Mouse (Mus musculus) kidney, postnatal 4 days (tissue): ENCODE measurements at regions not wholly inside any gene's neighbourhood (a gene's known extent, or its start where the extent isn't known, plus 50 kb on each side); places are given as distances from the start of the nearest gene placed in this dataset.

Source experiments
- DNase-seq, 2 experiments: peaks; one replicate each; pipeline ENCODE4 v3.0.0; 2021; ENCODE audit warnings: mixed read lengths in 2 of 2

- DNase-seq = no peak
Observed at GRCm38 (mm10) chr7:71289702-71290101, 61.6 kb downstream of the Gm10295 start.

GRCm38 (mm10) chr7:71289266-71289665 is 62.0 kb downstream of the Gm10295 start:
- no peak for DNase-seq

GRCm38 (mm10) chr7:71287441-71287840 is 63.8 kb downstream of the Gm10295 start:
- DNase-seq = no peak

- DNase-seq = no peak
Observed at GRCm38 (mm10) chr7:71284246-71284645, 67.0 kb downstream of the Gm10295 start.

GRCm38 (mm10) chr7:71283419-71283818 is 67.9 kb downstream of the Gm10295 start:
- DNase-seq = no peak

- no peak for DNase-seq
Observed at GRCm38 (mm10) chr7:71266101-71266500, 85.2 kb downstream of the Gm10295 start.

- DNase-seq = no peak
Observed at GRCm38 (mm10) chr7:71264115-71264514, 87.2 kb downstream of the Gm10295 start.

- DNase-seq = no peak
Observed at GRCm38 (mm10) chr7:71249669-71250068, 101.6 kb downstream of the Gm10295 start.

- DNase-seq = peak; percentile 56 to 67
Observed at GRCm38 (mm10) chr7:71249216-71249615, 102.1 kb downstream of the Gm10295 start.

- DNase-seq = no peak
Observed at GRCm38 (mm10) chr7:71247922-71248321, 103.4 kb downstream of the Gm10295 start.

GRCm38 (mm10) chr7:71242379-71242911 is 108.8 kb downstream of the Gm10295 start:
- DNase-seq = no peak

GRCm38 (mm10) chr7:71239207-71239606 is 112.1 kb downstream of the Gm10295 start:
- DNase-seq = no peak

GRCm38 (mm10) chr7:71236334-71236733 is 115.0 kb downstream of the Gm10295 start:
- DNase-seq = no peak

GRCm38 (mm10) chr7:71234176-71234769 is 117.0 kb downstream of the Gm10295 start:
- DNase-seq = peak in 1 of 2 experiments; percentile 36

- DNase-seq = peak in 1 of 2 experiments; percentile 13
Observed at GRCm38 (mm10) chr7:71232821-71233815, 118.2 kb downstream of the Gm10295 start.

GRCm38 (mm10) chr7:71230901-71231477 is 120.3 kb downstream of the Gm10295 start:
- peak; percentile 70 to 78 for DNase-seq

- peak in 1 of 2 experiments; percentile 22 for DNase-seq
Observed at GRCm38 (mm10) chr7:71229183-71229582, 122.1 kb downstream of the Gm10295 start.

- DNase-seq = peak in 1 of 2 experiments; percentile 52
Observed at GRCm38 (mm10) chr7:71224320-71224865, 126.9 kb downstream of the Gm10295 start.

GRCm38 (mm10) chr7:71223513-71224319 is 127.6 kb downstream of the Gm10295 start:
- peak; percentile 82 to 88 for DNase-seq

- DNase-seq = peak in 1 of 2 experiments; percentile 37
Observed at GRCm38 (mm10) chr7:71217344-71217743, 133.9 kb downstream of the Gm10295 start.

GRCm38 (mm10) chr7:71216808-71217207 is 134.5 kb downstream of the Gm10295 start:
- peak; percentile 75 to 81 for DNase-seq
